In the genomic region with DNA sequence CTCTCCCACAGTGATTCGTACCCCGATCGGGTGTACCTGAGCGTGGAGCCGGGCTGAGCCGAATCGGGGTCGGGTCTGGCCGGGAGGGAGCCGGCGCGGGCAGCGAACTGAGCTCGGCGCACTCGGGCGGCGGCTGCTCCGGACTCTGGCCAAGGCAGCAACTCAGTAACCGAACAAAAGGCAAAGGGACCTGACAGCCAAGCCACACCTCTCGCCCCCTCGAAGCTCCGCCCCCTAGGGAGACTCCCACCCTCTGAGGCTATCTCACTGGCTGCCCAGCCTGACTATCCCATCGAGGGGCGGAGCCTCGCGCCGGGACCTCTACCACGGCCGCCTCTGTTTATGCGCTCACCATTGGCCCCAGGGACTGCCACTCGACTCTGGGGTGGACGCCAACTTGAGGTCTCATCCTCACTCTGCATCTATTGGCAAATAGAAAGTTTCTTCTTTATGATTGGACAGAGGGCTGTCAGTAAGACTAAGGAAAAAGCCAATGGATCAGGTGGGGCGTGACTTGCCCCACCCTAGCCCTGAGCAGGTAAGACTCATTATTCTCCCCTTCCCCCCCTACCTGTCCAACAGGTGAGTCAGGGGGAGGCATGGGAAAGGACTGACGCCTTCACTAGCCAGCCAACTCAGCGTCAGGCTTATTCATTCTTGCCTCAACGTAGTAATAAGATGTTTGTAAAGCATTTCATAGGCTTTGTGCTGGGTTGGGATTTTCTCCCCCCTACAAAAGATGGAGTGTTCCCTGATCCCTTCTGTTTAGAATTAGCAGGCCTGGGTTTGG, we compare ENCODE assay signal across 7 mouse cellular contexts. TPM values are rescaled to one million over a fixed set of nuclear protein-coding genes. Genes with fewer than 3 reads are reported as not detected.
DNase-seq lines count a peak whose midpoint lies in the region; ATAC-seq lines count a peak whose summit lies in the region.

Jup (minus strand) TSS at position 164 of the 790 bp plus-strand sequence.

- H3K4me3 ChIP-seq in embryonic facial prominence, embryonic 12.5 days: peak within 1 kb of the TSS; percentile 63
- peak within 1 kb of the TSS; percentile 48 for H3K4me3 ChIP-seq in limb, embryonic 11.5 days (ENCODE audit: low read depth, low read length)
- peak within 1 kb of the TSS; percentile 64 for H3K4me3 ChIP-seq in midbrain, embryonic 14.5 days (replicated peaks; ENCODE audit: low read depth, low read length)

- no peaks in the 10 kb centered on the region for H3K27me3 ChIP-seq in embryonic facial prominence, embryonic 12.5 days
- H3K27me3 ChIP-seq in limb, embryonic 11.5 days (ENCODE audit: control insufficient read depth, insufficient read depth, low read length): no peaks in the 10 kb centered on the region
- no peaks in the 10 kb centered on the region for H3K27me3 ChIP-seq in midbrain, embryonic 14.5 days (ENCODE audit: control insufficient read depth, insufficient read depth, low read length)

- ATAC-seq in embryonic facial prominence, embryonic 12.5 days (ENCODE audit: insufficient number of reproducible peaks, insufficient read depth, low FRiP score, low TSS enrichment): peak; percentile 97
- peak; percentile 97 for ATAC-seq in limb, embryonic 11.5 days (ENCODE audit: insufficient number of reproducible peaks, low FRiP score, low TSS enrichment, low read depth)
- peak; percentile 96 for ATAC-seq in midbrain, embryonic 14.5 days (ENCODE audit: low FRiP score, low TSS enrichment)

- peak within 1 kb of the TSS; percentile 69 for H3K9ac ChIP-seq in embryonic facial prominence, embryonic 12.5 days
- peak within 1 kb of the TSS; percentile 64 for H3K9ac ChIP-seq in limb, embryonic 11.5 days (ENCODE audit: low read length)
- H3K9ac ChIP-seq in midbrain, embryonic 14.5 days (replicated peaks; ENCODE audit: low read length): peak within 1 kb of the TSS; percentile 73

- no peaks in the 10 kb centered on the region for H3K9me3 ChIP-seq in embryonic facial prominence, embryonic 12.5 days
- no peaks in the 10 kb centered on the region for H3K9me3 ChIP-seq in limb, embryonic 11.5 days (ENCODE audit: control insufficient read depth, low read length)
- H3K9me3 ChIP-seq in midbrain, embryonic 14.5 days (ENCODE audit: control insufficient read depth, low read length): no peaks in the 10 kb centered on the region

- H3K36me3 ChIP-seq in embryonic facial prominence, embryonic 12.5 days: no peaks in the 10 kb centered on the region
- H3K36me3 ChIP-seq in limb, embryonic 11.5 days (ENCODE audit: control insufficient read depth, insufficient read depth, low read length): no peaks in the 10 kb centered on the region
- H3K36me3 ChIP-seq in midbrain, embryonic 14.5 days (ENCODE audit: control insufficient read depth, insufficient read depth, low read length): no peaks in the 10 kb centered on the region

- peaks cover 30% of the 10 kb centered on the region for H3K4me1 ChIP-seq in embryonic facial prominence, embryonic 12.5 days
- peaks cover 5% of the 10 kb centered on the region; the same call in 1 of the 2 replicates for H3K4me1 ChIP-seq in limb, embryonic 11.5 days (ENCODE audit: control insufficient read depth, insufficient read depth, low read length)
- peaks cover 19% of the 10 kb centered on the region for H3K4me1 ChIP-seq in midbrain, embryonic 14.5 days (ENCODE audit: control insufficient read depth, insufficient read depth, low read length)

- peak; percentile 99 for DNase-seq in adrenal gland, postnatal 25 days
- DNase-seq in heart, adult 11 months: peak; percentile 100
- DNase-seq in kidney, adult 18-20 months: peak; percentile 100
- peak; percentile 99 for DNase-seq in limb, embryonic 11.5 days (ENCODE audit: low spot score)
- peak; percentile 99 for DNase-seq in midbrain, embryonic 14.5 days
- DNase-seq in spleen, adult 18-20 months: peak; percentile 96

- peak within 1 kb of the TSS; percentile 79 for H3K4me2 ChIP-seq in embryonic facial prominence, embryonic 12.5 days (replicated peaks)
- peak within 1 kb of the TSS; percentile 64 for H3K4me2 ChIP-seq in limb, embryonic 11.5 days (ENCODE audit: low read depth, severe bottlenecking)
- H3K4me2 ChIP-seq in midbrain, embryonic 14.5 days (ENCODE audit: low read length): peak within 1 kb of the TSS; percentile 71

- WGBS in embryonic facial prominence, embryonic 12.5 days: 2% methylated on average over 37 of the region's 37 CpGs
- 2% methylated on average over 36 of the region's 37 CpGs for WGBS in limb, embryonic 11.5 days
- 1% methylated on average over 37 of the region's 37 CpGs for WGBS in midbrain, embryonic 14.5 days

- H3K27ac ChIP-seq in embryonic facial prominence, embryonic 12.5 days: peak within 1 kb of the TSS; percentile 80
- H3K27ac ChIP-seq in limb, embryonic 11.5 days (replicated peaks; ENCODE audit: low read depth, low read length): no peak within 1 kb of the TSS
- peak within 1 kb of the TSS; percentile 72 for H3K27ac ChIP-seq in midbrain, embryonic 14.5 days (replicated peaks; ENCODE audit: low read depth, low read length)

RNA-seq across cellular contexts. Expression of gene Jup, which starts in this region (rescaled TPM):
- 59.5 and 81.5 TPM in 2 replicates for total RNA-seq in adrenal gland, postnatal 25 days (2021)
- 70.6 and 74.0 TPM in 2 replicates for polyA plus RNA-seq in embryonic facial prominence, embryonic 12.5 days (2016; fragmentation: Nextera tagmentation; extraction: Ambion mirVana)
- 29.8 and 32.3 TPM in 2 replicates for polyA plus RNA-seq in limb, embryonic 11.5 days (2014; fragmentation: Nextera tagmentation; extraction: Ambion mirVana)
- polyA plus RNA-seq in midbrain, embryonic 14.5 days (2014; fragmentation: Nextera tagmentation; extraction: Ambion mirVana): 70.0 and 75.2 TPM in 2 replicates
